Mouse (Mus musculus) stomach, postnatal 0 days (tissue): ENCODE results near the gene Mpdu1. TPM values are rescaled to one million over a fixed set of nuclear protein-coding genes. Genes with fewer than 3 reads are reported as not detected.
"Not testable (repeated sequence)": the region's sequence is repeated elsewhere in the genome, so short reads cannot be mapped to it uniquely, and the experiment has no call there.

Experiments
- ATAC-seq: fragments of 200-750 bp; cut with Nextera tagmentation; 2 replicates; pipeline ENCODE4 v1.8.0; 2017; ENCODE audit not compliant: low FRiP score, low TSS enrichment
- DNase-seq: peaks from one replicate; pipeline ENCODE4 v3.0.0-alpha.2; 2016; ENCODE audit warnings: low spot score
- H3K27ac ChIP-seq: fragments of 300-500 bp; sonication (generic); replicated peaks from 2 replicates; pipeline ENCODE4 v1.5.1; 2014; ENCODE audit warnings: mild to moderate bottlenecking, control low read depth
- H3K27me3 ChIP-seq: fragments of 300-500 bp; sonication (generic); 2 replicates; pipeline ENCODE4 v1.6.1; 2014; ENCODE audit warnings: low read length; ENCODE audit not compliant: control insufficient read depth, insufficient read depth
- H3K36me3 ChIP-seq: fragments of 300-500 bp; sonication (generic); 2 replicates; pipeline ENCODE4 v1.6.1; 2014; ENCODE audit warnings: low read length, mixed read lengths; ENCODE audit not compliant: control insufficient read depth, insufficient read depth
- H3K4me1 ChIP-seq: fragments of 300-500 bp; sonication (generic); replicated peaks from 2 replicates; pipeline ENCODE4 v1.6.1; 2014; ENCODE audit warnings: antibody characterized with exemption; ENCODE audit not compliant: control insufficient read depth, insufficient read depth
- H3K4me2 ChIP-seq: fragments of 300-500 bp; sonication (generic); replicated peaks from 2 replicates; pipeline ENCODE4 v1.6.1; 2014; ENCODE audit warnings: low read depth, mild to moderate bottlenecking, control low read depth, moderate library complexity
- H3K4me3 ChIP-seq: fragments of 300-500 bp; sonication (generic); 2 replicates; pipeline ENCODE4 v1.5.1; 2014; ENCODE audit warnings: low read depth, low read length, control low read depth
- H3K9ac ChIP-seq: fragments of 300-500 bp; sonication (generic); 2 replicates; pipeline ENCODE4 v1.6.1; 2014; ENCODE audit warnings: mild to moderate bottlenecking, low read length, control low read depth, mixed read lengths
- H3K9me3 ChIP-seq: fragments of 300-500 bp; sonication (generic); 2 replicates; pipeline ENCODE4 v1.6.1; 2016; ENCODE audit warnings: low read length; ENCODE audit not compliant: control insufficient read depth
- CTCF ChIP-seq: IDR thresholded peaks from 2 replicates; pipeline ENCODE4 v1.5.1; 2016; ENCODE audit warnings: antibody characterized with exemption, low read depth, mild to moderate bottlenecking, moderate library complexity
- EP300 ChIP-seq: optimal IDR thresholded peaks from 2 replicates; pipeline ENCODE3; 2016; ENCODE audit warnings: antibody characterized with exemption
- WGBS: fragments of 180-500 bp; shearing (Covaris S2); extraction: QIAGEN DNeasy Blood & Tissue Kit; methylation state at CpG from one replicate; pipeline ENCODE4 v1.1.7; 2014; 5-methylcytosine and 5-hydroxymethylcytosine counted together
- polyA plus RNA-seq: library from polyadenylated mRNA; unstranded; fragments of >200 nt; fragmentation: Nextera tagmentation; extraction: Ambion mirVana; gene quantifications from 2 replicates; pipeline ENCODE4 v1.2.1, GENCODE M21; 2015

The Mpdu1 gene
- polyA plus RNA-seq, 1 experiment from 2014 or later, result 69.1 TPM

DNA sequence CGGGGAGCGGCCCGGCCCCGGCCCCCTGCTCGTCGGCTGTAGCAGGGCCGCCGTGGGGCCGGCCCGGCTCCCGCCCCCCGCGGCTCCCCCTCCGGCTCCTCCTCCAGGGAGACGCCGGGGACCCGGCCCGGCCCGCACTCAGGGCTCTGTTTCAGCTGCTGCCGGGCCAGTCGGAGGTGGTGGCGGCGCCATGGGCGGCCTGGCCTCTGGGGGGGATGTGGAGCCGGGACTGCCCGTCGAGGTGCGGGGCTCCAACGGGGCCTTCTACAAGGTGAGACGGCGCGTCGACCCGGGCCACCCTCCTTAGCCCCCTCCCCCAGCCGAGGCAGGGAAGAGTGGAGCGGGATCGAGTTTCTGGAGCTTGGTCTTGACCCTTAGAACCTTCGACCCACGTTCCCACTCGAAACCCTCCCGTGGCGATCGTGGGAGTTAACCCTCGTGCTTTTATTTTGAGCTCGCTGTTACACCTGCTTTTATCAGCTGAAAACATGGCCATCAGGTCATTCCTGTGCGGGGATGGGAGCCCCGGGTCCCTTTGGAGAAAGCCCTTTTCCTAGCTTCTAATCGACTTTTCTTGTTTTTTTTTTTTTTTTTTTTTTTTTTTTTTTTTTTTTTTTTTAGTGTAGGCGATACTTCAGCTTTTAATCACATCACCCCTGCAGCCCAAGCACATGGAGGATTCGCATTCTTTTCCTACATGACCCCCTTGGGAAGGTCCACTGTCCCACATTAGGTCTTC lies 29.1 kb downstream of the Mpdu1 start:
- Histone ChIP-seq H3K9me3 (no peaks in the 10 kb centered on the region), H3K4me2 (peak overlapping the region; percentile 87), H3K4me3 (peak overlapping the region; percentile 93), H3K4me1 (no peaks in the 10 kb centered on the region), H3K27ac (peak overlapping the region; percentile 98), H3K9ac (peak overlapping the region; percentile 96), H3K27me3 (no peaks in the 10 kb centered on the region), H3K36me3 (no peaks in the 10 kb centered on the region; the same call in 1 of the 2 replicates)
- ATAC-seq (peak; percentile 49), DNase-seq (no peak)
- TF ChIP-seq EP300, result no peak
- TF ChIP-seq CTCF, result no peak
- under 1% methylated on average over 47 of the region's 50 CpGs for WGBS

DNA sequence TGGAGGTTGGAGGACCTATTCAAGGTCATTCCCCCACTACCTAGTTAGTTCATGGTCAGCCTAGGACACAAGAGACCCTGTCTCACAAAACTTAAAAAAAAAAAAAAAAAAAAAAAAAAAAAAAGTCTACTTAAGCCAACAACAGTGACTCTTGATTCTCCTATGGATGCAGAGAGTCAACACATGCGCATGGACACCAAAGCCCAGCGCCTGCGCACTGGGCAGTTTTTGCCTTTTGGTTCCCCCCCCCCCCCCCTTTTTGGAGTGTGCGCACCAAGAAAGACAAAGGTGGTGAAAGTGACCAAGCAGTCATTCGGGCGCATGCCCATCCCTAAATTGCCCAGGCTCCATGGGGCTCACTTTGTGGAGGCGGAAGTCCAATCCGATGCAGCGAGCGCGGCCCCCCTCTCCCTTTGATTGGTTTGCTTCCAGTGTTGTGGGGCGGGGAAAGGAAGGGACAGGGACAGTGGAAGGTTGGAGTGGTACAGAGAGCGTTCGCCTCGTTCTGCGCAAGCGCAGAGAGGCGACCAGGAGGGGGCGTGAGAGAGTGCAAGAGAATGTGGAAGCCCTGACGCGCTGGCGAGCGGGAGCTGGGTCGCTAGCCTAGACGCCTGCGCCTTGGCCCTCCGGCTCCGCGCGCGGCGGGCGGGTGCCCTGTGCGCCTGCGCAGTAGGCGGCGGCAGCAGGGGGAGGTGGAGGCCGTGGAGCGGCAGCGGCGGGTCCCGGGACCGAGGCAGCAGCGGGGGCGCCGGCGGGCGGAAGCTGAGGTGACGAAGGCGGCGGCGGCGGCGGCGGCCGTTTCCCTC lies 30.0 kb downstream of the Mpdu1 start, which contains the start of gene Fxr2:
Gene Fxr2 (plus strand): TSS at position 707 of the 806 bp plus-strand sequence.
- under 1% methylated on average over 29 of the region's 56 CpGs for WGBS
- Histone ChIP-seq H3K4me1 (no peaks in the 10 kb centered on the region), H3K27ac (peak within 1 kb of the TSS; percentile 98), H3K9ac (peak within 1 kb of the TSS; percentile 96), H3K27me3 (no peaks in the 10 kb centered on the region), H3K4me2 (peak within 1 kb of the TSS; percentile 87), H3K36me3 (no peaks in the 10 kb centered on the region; the same call in 1 of the 2 replicates), H3K4me3 (peak within 1 kb of the TSS; percentile 93), H3K9me3 (no peaks in the 10 kb centered on the region)
- DNase-seq (peak; percentile 100), ATAC-seq (peak; percentile 98)
- TF ChIP-seq EP300, result no peak
- TF ChIP-seq CTCF, result peak; percentile 90

DNA sequence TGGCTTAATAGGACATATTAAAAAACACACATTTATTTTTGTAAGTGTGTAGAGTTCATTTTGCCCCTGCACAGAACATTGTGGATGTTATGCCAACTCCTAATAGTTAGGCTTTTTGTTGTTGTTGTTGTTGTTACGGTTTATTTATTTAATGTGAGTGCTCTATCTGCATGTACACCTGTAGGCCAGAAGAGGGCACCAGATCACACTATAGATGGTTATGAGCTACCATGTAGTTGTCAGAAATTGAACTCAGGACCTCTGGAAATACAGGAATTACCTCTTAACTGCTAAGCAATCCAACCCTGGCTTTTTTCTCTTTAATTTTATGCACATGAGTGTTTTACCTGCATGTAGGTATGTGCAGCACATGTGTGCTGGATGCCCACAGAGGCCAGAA lies 32.6 kb downstream of the Mpdu1 start:
- ATAC-seq (no peak), DNase-seq (no peak)
- H3K4me1 ChIP-seq, result no peaks in the 10 kb centered on the region
- no peak overlapping the region for H3K4me2 ChIP-seq
- TF ChIP-seq CTCF, result peak; percentile 72
- TF ChIP-seq EP300, result no peak
- H3K9ac ChIP-seq, result no peak overlapping the region
- no peaks in the 10 kb centered on the region for H3K27me3 ChIP-seq
- H3K4me3 ChIP-seq, result no peak overlapping the region
- no peaks in the 10 kb centered on the region for H3K9me3 ChIP-seq
- H3K36me3 ChIP-seq, result no peaks in the 10 kb centered on the region
- WGBS, result 66% methylated on average over 1 of the region's 1 CpGs
- no peak overlapping the region for H3K27ac ChIP-seq

DNA sequence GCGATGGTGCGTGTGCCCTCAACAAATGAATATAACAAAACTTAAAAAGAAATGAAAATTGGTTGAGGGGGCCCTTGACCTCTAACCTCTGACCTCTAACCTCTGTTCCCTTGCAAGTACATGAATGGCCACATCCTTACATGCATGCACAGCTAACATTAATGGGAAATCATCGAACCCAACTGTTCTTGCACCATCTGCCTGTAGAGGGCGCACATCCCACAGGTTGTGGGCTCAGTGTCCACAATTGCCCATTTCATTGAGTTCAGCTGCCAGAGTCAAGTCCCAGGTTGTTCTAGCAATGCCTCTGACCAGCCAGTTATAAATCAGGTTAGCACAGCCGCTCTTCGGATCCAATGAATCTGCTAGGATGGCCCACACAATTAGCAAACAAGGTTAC lies 34.2 kb downstream of the Mpdu1 start:
- peak; percentile 83 for DNase-seq
- no peaks in the 10 kb centered on the region for H3K27me3 ChIP-seq
- TF ChIP-seq EP300 (no peak), CTCF (peak; percentile 98)
- no peak overlapping the region for H3K27ac ChIP-seq
- no peak overlapping the region for H3K4me2 ChIP-seq
- ATAC-seq, result no peak
- WGBS, result 35% methylated on average over 6 of the region's 6 CpGs
- no peaks in the 10 kb centered on the region for H3K36me3 ChIP-seq
- H3K9me3 ChIP-seq, result no peaks in the 10 kb centered on the region
- H3K4me3 ChIP-seq, result no peak overlapping the region
- no peak overlapping the region for H3K9ac ChIP-seq
- H3K4me1 ChIP-seq, result no peaks in the 10 kb centered on the region

DNA sequence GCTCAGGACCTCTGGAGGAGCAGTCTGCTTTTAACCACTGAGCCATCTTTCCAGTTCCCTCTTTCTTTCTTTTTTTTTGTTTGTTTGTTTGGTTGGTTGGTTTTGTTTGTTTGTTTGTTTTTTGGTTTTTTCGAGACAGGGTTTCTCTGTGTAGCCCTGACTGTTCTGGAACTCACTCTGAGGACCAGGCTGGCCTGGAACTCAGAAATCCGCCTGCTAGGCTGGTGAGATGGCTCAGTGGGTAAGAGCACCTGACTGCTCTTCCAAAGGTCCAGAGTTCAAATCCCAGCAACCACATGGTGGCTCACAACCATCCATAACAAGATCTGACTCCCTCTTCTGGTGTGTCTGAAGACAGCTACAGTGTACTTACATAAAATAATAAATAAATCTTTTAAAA lies 38.1 kb downstream of the Mpdu1 start:
- not testable (repeated sequence) for DNase-seq, H3K27me3 ChIP-seq, H3K4me1 ChIP-seq, H3K4me3 ChIP-seq, H3K4me2 ChIP-seq, H3K9me3 ChIP-seq, H3K36me3 ChIP-seq, H3K27ac ChIP-seq, ATAC-seq, H3K9ac ChIP-seq
- WGBS, result 90% methylated on average over 2 of the region's 2 CpGs

DNA sequence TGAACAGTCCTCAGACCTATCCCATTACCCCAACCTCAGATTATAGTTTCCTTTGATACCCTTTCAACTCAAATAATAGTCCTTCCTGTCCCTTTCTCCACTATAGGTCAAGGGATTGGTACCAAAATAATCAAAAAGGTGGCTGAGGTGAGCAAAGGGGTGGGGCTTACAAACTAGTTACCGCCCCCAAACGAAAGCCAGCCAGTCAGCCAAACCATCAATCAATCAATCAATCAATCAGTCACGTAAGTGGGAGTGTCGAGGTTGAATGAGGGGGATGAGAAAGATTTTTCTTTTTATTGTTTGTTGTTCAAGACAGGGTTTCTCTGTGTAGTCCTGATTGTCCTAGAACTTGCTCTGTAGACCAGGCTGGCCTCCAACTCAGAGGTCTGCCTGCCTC lies 39.4 kb downstream of the Mpdu1 start:
- no peak for TF ChIP-seq CTCF
- TF ChIP-seq EP300, result no peak
- no peaks in the 10 kb centered on the region for H3K36me3 ChIP-seq
- ATAC-seq, result no peak
- H3K4me3 ChIP-seq, result 0 out of 2 replicates have a peak overlapping the region, but pooled peaks have one; percentile 52
- no peaks in the 10 kb centered on the region for H3K27me3 ChIP-seq
- H3K27ac ChIP-seq, result no peak overlapping the region
- H3K4me2 ChIP-seq, result peak overlapping the region; percentile 70; the same call in 1 of the 2 replicates
- H3K9ac ChIP-seq, result 0 out of 2 replicates have a peak overlapping the region, but pooled peaks have one; percentile 68
- H3K9me3 ChIP-seq, result no peaks in the 10 kb centered on the region
- H3K4me1 ChIP-seq, result no peaks in the 10 kb centered on the region
- WGBS, result 75% methylated on average over 4 of the region's 4 CpGs
- no peak for DNase-seq
